ENCODE assay signal across 14 mouse cellular contexts in genomic region chr1:190106674-190107420, GRCm38 (mm10).
DNase-seq lines count a peak whose midpoint lies in the region; ATAC-seq and TF ChIP-seq lines count a peak whose summit lies in the region.
"Had no signal": no experiment of that assay in that cellular context is flagged by ENCODE, and none has a peak within 500 bp of the region (broad histone marks: within the 10 kb centered on the region; RNA-seq: fewer than 3 reads in every experiment).

No protein-coding gene starts in this region.

- no peaks in the 10 kb centered on the region for H3K27me3 ChIP-seq in heart, embryonic 16.5 days (ENCODE audit: control insufficient read depth, insufficient read depth, low read length)
- no peaks in the 10 kb centered on the region for H3K27me3 ChIP-seq in intestine, embryonic 15.5 days (replicated peaks)
- H3K27me3 ChIP-seq in liver, embryonic 12.5 days (replicated peaks), result no peaks in the 10 kb centered on the region
- H3K27me3 ChIP-seq in stomach, postnatal 0 days (ENCODE audit: control insufficient read depth, insufficient read depth, low read length), result no peaks in the 10 kb centered on the region

- TF ChIP-seq EP300 in stomach, postnatal 0 days (optimal IDR thresholded peaks at IDR 0.05), result no peak

- WGBS in heart, embryonic 16.5 days, result 36% methylated on average over 16 of the region's 16 CpGs
- WGBS in intestine, embryonic 15.5 days, result 51% methylated on average over 16 of the region's 16 CpGs
- 36% methylated on average over 16 of the region's 16 CpGs for WGBS in liver, embryonic 12.5 days (ENCODE audit: insufficient replicate concordance)
- WGBS in stomach, postnatal 0 days, result 47% methylated on average over 16 of the region's 16 CpGs

- TF ChIP-seq CTCF in stomach, postnatal 0 days (IDR thresholded peaks at IDR 0.05; ENCODE audit: low read depth), result no peak

- peaks cover 14% of the 10 kb centered on the region for H3K4me1 ChIP-seq in heart, embryonic 16.5 days (ENCODE audit: control insufficient read depth, insufficient read depth, low read length)
- no peaks in the 10 kb centered on the region for H3K4me1 ChIP-seq in intestine, embryonic 15.5 days (replicated peaks)
- H3K4me1 ChIP-seq in liver, embryonic 12.5 days, result no peaks in the 10 kb centered on the region
- no peaks in the 10 kb centered on the region; the same call in 1 of the 2 replicates for H3K4me1 ChIP-seq in stomach, postnatal 0 days (replicated peaks; ENCODE audit: control insufficient read depth, insufficient read depth)

- ATAC-seq in heart, embryonic 16.5 days (replicated peaks; ENCODE audit: extremely low read depth, insufficient read depth, low FRiP score), result peak; percentile 66
- peak; percentile 95 for ATAC-seq in intestine, embryonic 15.5 days
- peak; percentile 72 for ATAC-seq in liver, embryonic 12.5 days
- ATAC-seq in stomach, postnatal 0 days (ENCODE audit: low FRiP score, low TSS enrichment), result no peak
- ATAC-seq: forebrain, postnatal 0 days had no signal

- peak overlapping the region; percentile 75 for H3K27ac ChIP-seq in heart, embryonic 16.5 days (ENCODE audit: low read length)
- H3K27ac ChIP-seq in intestine, embryonic 15.5 days, result 0 out of 2 replicates have a peak overlapping the region, but pooled peaks have one; percentile 27
- peak overlapping the region; percentile 51 for H3K27ac ChIP-seq in liver, embryonic 12.5 days
- H3K27ac ChIP-seq in stomach, postnatal 0 days (replicated peaks), result no peak overlapping the region
- H3K27ac ChIP-seq: hindbrain, embryonic 14.5 days; midbrain, embryonic 10.5 days had no signal

- H3K4me2 ChIP-seq in heart, embryonic 16.5 days (ENCODE audit: low read depth, low read length), result no peak overlapping the region
- peak overlapping the region; percentile 19; the same call in 1 of the 2 replicates for H3K4me2 ChIP-seq in intestine, embryonic 15.5 days (replicated peaks)
- H3K4me2 ChIP-seq in liver, embryonic 12.5 days, result no peak overlapping the region
- H3K4me2 ChIP-seq in stomach, postnatal 0 days (replicated peaks; ENCODE audit: low read depth), result no peak overlapping the region
- H3K4me2 ChIP-seq: hindbrain, embryonic 14.5 days had no signal

- no peak overlapping the region for H3K4me3 ChIP-seq in heart, embryonic 16.5 days (ENCODE audit: low read length)
- no peak overlapping the region for H3K4me3 ChIP-seq in intestine, embryonic 15.5 days (replicated peaks)
- H3K4me3 ChIP-seq in liver, embryonic 12.5 days, result no peak overlapping the region
- no peak overlapping the region for H3K4me3 ChIP-seq in stomach, postnatal 0 days (ENCODE audit: low read depth, low read length)
- H3K4me3 ChIP-seq: erythroblast, embryonic 14.5 days; midbrain, embryonic 10.5 days had no signal

- H3K36me3 ChIP-seq in heart, embryonic 16.5 days (ENCODE audit: control insufficient read depth, insufficient read depth), result no peaks in the 10 kb centered on the region
- H3K36me3 ChIP-seq in intestine, embryonic 15.5 days, result no peaks in the 10 kb centered on the region
- H3K36me3 ChIP-seq in liver, embryonic 12.5 days, result no peaks in the 10 kb centered on the region
- H3K36me3 ChIP-seq in stomach, postnatal 0 days (ENCODE audit: control insufficient read depth, insufficient read depth, low read length), result no peaks in the 10 kb centered on the region
- H3K36me3 ChIP-seq: midbrain, embryonic 10.5 days had no signal

- DNase-seq in heart, adult 18-20 months, result no peak
- peak; percentile 21 for DNase-seq in stomach, postnatal 0 days (ENCODE audit: low spot score)
- DNase-seq in cerebellum, postnatal 25 days, result no peak
- DNase-seq in gastrocnemius, adult 8-10 months (ENCODE audit: low spot score in 2 of 2), result no peak
- DNase-seq: cerebellum, adult 11-12 months; forebrain, postnatal 0 days; gastrocnemius, postnatal 14 days; kidney, adult 9 months had no signal

- peaks cover 8% of the 10 kb centered on the region for H3K9me3 ChIP-seq in heart, embryonic 16.5 days (replicated peaks; ENCODE audit: control insufficient read depth, low read length)
- 0 out of 2 replicates have a peak, but pooled peaks cover 4% of the 10 kb centered on the region for H3K9me3 ChIP-seq in intestine, embryonic 15.5 days
- 0 out of 2 replicates have a peak, but pooled peaks cover 7% of the 10 kb centered on the region for H3K9me3 ChIP-seq in liver, embryonic 12.5 days (replicated peaks)
- H3K9me3 ChIP-seq in stomach, postnatal 0 days (ENCODE audit: control insufficient read depth, low read length), result no peaks in the 10 kb centered on the region

- no peak overlapping the region; the same call in 1 of the 2 replicates for H3K9ac ChIP-seq in heart, embryonic 16.5 days (ENCODE audit: low read length)
- no peak overlapping the region for H3K9ac ChIP-seq in intestine, embryonic 15.5 days
- no peak overlapping the region for H3K9ac ChIP-seq in liver, embryonic 12.5 days
- no peak overlapping the region for H3K9ac ChIP-seq in stomach, postnatal 0 days (ENCODE audit: low read length)
- H3K9ac ChIP-seq: forebrain, postnatal 0 days; hindbrain, embryonic 14.5 days had no signal
